Mouse (Mus musculus) macrophage (primary cell): ENCODE results near the gene Usp20. TPM values are rescaled to one million over a fixed set of nuclear protein-coding genes. Genes with fewer than 3 reads are reported as not detected.
A peak's percentile ranks its signal among the peaks of the same experiment; 100 is the strongest.
"Not testable (repeated sequence)": the region's sequence is repeated elsewhere in the genome, so short reads cannot be mapped to it uniquely, and the experiment has no call there.

Experiments used
- H3K27ac ChIP-seq: fragments of 350-480 bp; formaldehyde crosslinking; 2 replicates; pipeline ENCODE4 v1.9.0; 2021
- H3K36me3 ChIP-seq: fragments of 350-480 bp; formaldehyde crosslinking; 2 replicates; pipeline ENCODE4 v1.9.0; 2021; ENCODE audit errors: inconsistent target
- H3K4me3 ChIP-seq: fragments of 350-480 bp; formaldehyde crosslinking; 2 replicates; pipeline ENCODE4 v1.9.0; 2021; ENCODE audit errors: inconsistent target
- H3K79me2 ChIP-seq: fragments of 350-480 bp; formaldehyde crosslinking; 2 replicates; pipeline ENCODE4 v1.9.0; 2021; ENCODE audit errors: inconsistent target
- WGBS: methylation state at CpG from one replicate; pipeline ENCODE4 v1.1.7; 2026; ENCODE audit warnings: inconsistent platforms; ENCODE audit not compliant: missing documents; 5-methylcytosine and 5-hydroxymethylcytosine counted together
- polyA plus RNA-seq: library from polyadenylated mRNA; stranded (reverse); fragments of 250-400 nt; gene quantifications from 3 replicates; pipeline ENCODE4 v1.2.4, GENCODE M21; 2018; ENCODE audit warnings: inconsistent platforms
- total RNA-seq, 78 experiments: library from RNA; depleted of rRNA; stranded (reverse); fragments of 250-400 nt; gene quantifications; 1 replicate in 9 of 78; 2 replicates in 24 of 78; 3 replicates in 43 of 78; 4 replicates in 2 of 78; pipeline ENCODE4 v1.2.4; 2018; ENCODE audit warnings: inconsistent platforms in 56 of 78

The Usp20 gene
- 10 to 100 TPM in 19 of 26 experiments, 1 to 10 TPM in 7; 3.5 to 47.7 (median 21.2) TPM for total RNA-seq (2018; cell fraction: chromatin; rRNA removed)
- total RNA-seq (2018; cell fraction: cytosol; rRNA removed): 1 to 10 TPM; 2.4 to 6.9 (median 4.7) TPM
- 10 to 100 TPM in 13 of 26 experiments, 1 to 10 TPM in 13; 2.6 to 22.3 (median 10.0) TPM for total RNA-seq (2018; cell fraction: nucleus; rRNA removed)
- polyA plus RNA-seq: 2.9 to 4.6 TPM (median 3.1 TPM) in 3 replicates

- peaks cover 11% of the 10 kb centered on the region for H3K79me2 ChIP-seq
- peaks cover 22% of the 10 kb centered on the region; the same call in 1 of the 2 replicates for H3K36me3 ChIP-seq
- WGBS: 0% methylated on average over 66 of the region's 66 CpGs
- H3K27ac ChIP-seq: peak within 1 kb of the TSS; percentile 36
- H3K4me3 ChIP-seq: peak within 1 kb of the TSS; percentile 98
These were observed at the start of gene Usp20, which contains the start of gene BC005624 for GRCm38 (mm10) chr2:30981790-30982513. Usp20 (plus strand) TSS chr2:30982279. BC005624 (minus strand) TSS chr2:30982201.

DNA sequence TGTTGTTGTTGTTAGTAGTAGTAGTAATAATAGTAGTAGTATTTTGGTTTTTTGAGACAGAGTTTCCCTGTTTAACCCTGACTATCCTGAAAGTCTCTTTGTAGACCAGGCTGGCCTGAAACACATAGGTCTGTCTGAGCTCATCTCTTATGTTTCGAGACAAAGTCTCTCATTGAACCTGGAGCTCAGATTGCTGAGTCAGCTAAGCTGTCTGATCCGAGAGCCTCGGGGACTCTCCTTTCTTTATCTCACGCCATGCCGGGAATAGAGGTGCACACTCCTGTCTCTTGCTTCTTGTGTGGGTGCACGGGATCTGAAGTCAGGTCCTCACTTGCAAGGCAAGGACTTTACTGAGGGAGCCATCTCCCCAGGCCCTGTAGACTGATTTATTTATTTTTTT is 49.0 kb upstream of the Usp20 start:
- Histone ChIP-seq H3K4me3 (no peak overlapping the region), H3K27ac (no peak overlapping the region), H3K36me3 (no peaks in the 10 kb centered on the region), H3K79me2 (no peaks in the 10 kb centered on the region)
- 88% methylated on average over 6 of the region's 6 CpGs for WGBS

DNA sequence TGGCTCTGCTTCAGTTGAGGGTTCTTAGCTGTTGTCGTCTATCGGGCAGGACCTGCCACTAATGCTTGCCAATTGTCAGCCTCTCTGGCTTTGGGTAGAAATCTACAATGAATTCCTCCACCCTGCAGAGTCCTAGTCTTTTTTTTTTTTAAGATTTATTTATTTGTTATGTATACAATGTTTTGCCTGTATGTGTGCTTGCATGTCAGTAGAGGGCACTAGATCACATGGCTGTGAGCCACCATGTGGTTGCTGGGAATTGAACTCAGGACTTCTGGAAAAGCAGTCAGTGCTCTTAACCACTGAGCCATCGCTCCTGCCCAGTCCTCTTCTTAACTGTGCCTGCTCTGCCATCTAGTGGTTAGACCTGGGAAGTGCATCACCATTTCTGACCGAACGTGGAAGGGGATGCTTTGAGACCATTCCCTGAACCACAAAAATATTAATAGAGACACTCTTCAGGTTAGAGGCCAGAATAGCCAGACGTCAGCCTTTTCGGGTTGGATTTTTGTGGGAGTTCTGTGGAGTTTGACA is 48.1 kb upstream of the Usp20 start:
- Histone ChIP-seq H3K4me3 (no peak overlapping the region), H3K79me2 (no peaks in the 10 kb centered on the region), H3K36me3 (no peaks in the 10 kb centered on the region), H3K27ac (no peak overlapping the region)
- 28% methylated on average over 7 of the region's 7 CpGs for WGBS

DNA sequence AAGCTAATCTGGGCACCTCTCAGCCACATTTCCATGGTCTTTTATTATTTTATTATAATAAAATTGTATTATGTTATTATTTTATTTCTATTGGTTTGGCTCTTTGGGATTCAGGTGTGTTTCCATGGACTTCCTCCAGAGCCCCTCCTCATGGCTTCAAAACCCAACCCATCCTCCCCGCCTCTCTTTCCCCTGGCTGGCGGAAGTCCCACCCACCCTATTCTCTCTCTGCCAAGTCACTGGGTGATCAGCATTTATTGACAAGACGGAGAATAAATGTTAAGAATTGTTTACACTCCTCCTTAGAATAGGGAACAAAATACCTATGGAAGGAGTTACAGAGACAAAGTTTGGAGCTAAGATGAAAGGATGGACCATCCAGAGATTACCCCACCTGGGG is 45.3 kb upstream of the Usp20 start:
- Histone ChIP-seq H3K27ac (no peak overlapping the region), H3K36me3 (no peaks in the 10 kb centered on the region), H3K4me3 (no peak overlapping the region), H3K79me2 (no peaks in the 10 kb centered on the region)
- WGBS: 81% methylated on average over 3 of the region's 3 CpGs

- WGBS: 79% methylated on average over 7 of the region's 8 CpGs
These were observed 44.3 kb upstream of the Usp20 start for GRCm38 (mm10) chr2:30937731-30938130.

DNA sequence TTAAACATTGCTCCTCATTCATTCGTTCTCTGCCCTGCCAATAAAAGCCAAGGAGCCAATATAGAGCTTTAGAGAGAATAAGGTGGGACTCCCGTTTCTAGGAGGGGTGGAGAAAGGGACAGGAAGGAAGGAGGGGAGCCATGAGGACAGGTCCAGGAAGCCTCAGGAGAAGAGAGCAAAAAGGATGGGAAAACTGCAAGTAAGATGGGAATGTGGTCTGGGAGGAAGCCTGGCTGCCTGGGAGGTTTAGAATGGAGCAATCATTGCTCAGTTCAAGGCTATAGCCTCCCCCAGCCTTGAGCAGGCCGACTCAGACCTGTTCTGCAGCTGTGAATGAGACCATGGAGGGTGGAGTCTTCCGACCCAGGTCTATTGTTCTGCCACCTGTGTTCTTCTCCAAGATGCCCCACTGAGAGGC is 43.5 kb upstream of the Usp20 start:
- 81% methylated on average over 3 of the region's 4 CpGs for WGBS
- Histone ChIP-seq H3K27ac (no peak overlapping the region), H3K4me3 (no peak overlapping the region), H3K79me2 (no peaks in the 10 kb centered on the region), H3K36me3 (no peaks in the 10 kb centered on the region)

More at GRCm38 (mm10) chr2:30937731-30938130, 44.3 kb upstream of the Usp20 start:
- Histone ChIP-seq H3K36me3 (no peaks in the 10 kb centered on the region), H3K4me3 (no peak overlapping the region), H3K79me2 (no peaks in the 10 kb centered on the region), H3K27ac (no peak overlapping the region)

DNA sequence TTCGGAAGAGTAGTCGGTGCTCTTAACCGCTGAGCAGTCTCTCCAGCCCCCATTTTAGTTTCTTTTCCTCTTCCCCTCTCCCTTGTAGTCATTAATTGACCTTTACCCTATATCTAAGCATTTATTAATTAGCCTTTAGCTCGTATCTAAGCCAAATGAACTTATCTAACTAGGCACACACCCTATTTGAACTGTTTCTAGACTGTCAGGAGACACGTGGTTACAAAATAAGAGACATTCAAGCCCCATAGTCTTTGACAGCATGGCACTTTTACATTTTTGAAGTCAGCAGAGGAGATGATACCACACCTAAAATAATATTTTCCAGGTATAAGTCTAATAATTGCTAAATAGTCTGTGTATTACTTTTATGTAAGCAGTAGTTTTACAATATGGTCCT is 40.5 kb upstream of the Usp20 start:
- WGBS: 68% methylated on average over 5 of the region's 5 CpGs
- H3K79me2 ChIP-seq: no peaks in the 10 kb centered on the region
- H3K36me3 ChIP-seq: no peaks in the 10 kb centered on the region
- H3K27ac ChIP-seq: no peak overlapping the region
- no peak overlapping the region for H3K4me3 ChIP-seq

DNA sequence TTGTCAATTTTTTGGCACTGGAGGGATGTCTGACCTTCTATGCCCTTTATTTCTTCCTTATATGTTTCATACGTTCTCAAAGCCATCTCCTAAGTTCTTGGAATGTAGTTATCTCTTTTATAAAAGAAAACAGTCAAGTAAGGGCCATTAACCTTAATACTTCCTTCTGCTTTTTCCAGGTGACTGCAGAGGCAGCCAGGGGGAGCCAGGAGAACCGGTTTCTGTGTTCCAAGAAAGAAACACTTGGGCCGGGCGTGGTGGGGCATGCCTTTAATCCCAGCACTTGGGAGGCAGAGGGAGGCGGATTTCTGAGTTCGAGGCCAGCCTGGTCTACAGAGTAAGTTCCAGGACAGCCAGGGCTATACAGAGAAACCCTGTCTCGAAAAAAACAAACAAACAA is 40.0 kb upstream of the Usp20 start:
- 19% methylated on average over 5 of the region's 7 CpGs for WGBS
- H3K79me2 ChIP-seq, H3K36me3 ChIP-seq: not testable (repeated sequence)
- peak overlapping the region; percentile 39 for H3K4me3 ChIP-seq
- peak overlapping the region; percentile 25 for H3K27ac ChIP-seq

- Histone ChIP-seq H3K27ac (peak overlapping the region; percentile 25), H3K79me2 (no peaks in the 10 kb centered on the region), H3K4me3 (peak overlapping the region; percentile 39), H3K36me3 (no peaks in the 10 kb centered on the region)
- WGBS: 3% methylated on average over 16 of the region's 16 CpGs
These were observed 39.5 kb upstream of the Usp20 start for GRCm38 (mm10) chr2:30942603-30943011.

DNA sequence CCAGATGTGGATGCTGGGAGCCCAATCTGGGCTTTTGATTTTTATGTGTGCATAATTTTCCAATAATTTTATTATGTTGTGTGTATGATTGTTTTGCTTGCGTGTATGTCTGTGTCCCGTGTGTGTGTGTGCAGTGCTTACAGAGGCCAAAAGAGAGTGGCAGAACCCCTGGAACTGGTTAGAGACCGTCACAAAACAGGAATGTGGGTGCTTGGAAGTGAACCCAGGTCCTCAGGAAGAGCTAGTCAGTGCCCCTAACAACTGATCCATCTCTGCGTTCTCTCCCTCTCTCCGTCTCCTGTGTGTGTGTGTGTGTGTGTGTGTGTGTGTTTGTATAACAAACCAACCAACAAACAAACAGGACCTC is 29.6 kb upstream of the Usp20 start:
- H3K4me3 ChIP-seq: no peak overlapping the region
- WGBS: 43% methylated on average over 5 of the region's 5 CpGs
- H3K79me2 ChIP-seq: peaks cover 41% of the 10 kb centered on the region
- 0 out of 2 replicates have a peak overlapping the region, but pooled peaks have one; percentile 13 for H3K27ac ChIP-seq
- peaks cover 17% of the 10 kb centered on the region for H3K36me3 ChIP-seq

- Histone ChIP-seq H3K4me3 (peak within 1 kb of the TSS; percentile 61), H3K79me2 (peaks cover 46% of the 10 kb centered on the region), H3K27ac (0 out of 2 replicates have a peak within 1 kb of the TSS, but pooled peaks have one; percentile 13), H3K36me3 (peaks cover 22% of the 10 kb centered on the region)
- under 1% methylated on average over 60 of the region's 60 CpGs for WGBS
These were observed 29.1 kb upstream of the Usp20 start, which contains the start of gene Tor1b for GRCm38 (mm10) chr2:30952824-30953490. Tor1b (plus strand) TSS chr2:30952959.

DNA sequence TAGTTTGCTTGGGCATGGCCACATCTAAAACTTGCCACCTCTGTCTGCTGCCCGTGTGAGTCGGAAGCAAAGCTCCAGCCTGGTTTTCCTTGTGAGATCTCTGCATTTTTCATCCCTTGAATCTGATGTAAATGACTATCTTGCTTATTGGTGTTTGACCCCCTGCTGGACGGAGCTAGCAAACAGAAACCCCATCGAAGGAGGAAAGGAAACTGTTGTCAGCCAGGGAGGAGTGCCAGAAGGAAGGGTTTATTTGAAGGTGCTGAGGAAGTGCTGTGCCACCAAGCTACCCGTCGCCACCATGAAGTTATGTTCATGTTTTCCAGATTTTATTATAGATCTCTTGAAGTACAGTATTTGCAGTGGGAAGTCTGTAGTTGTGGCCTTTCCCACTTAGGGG is 27.3 kb upstream of the Usp20 start:
- WGBS: 31% methylated on average over 6 of the region's 6 CpGs

DNA sequence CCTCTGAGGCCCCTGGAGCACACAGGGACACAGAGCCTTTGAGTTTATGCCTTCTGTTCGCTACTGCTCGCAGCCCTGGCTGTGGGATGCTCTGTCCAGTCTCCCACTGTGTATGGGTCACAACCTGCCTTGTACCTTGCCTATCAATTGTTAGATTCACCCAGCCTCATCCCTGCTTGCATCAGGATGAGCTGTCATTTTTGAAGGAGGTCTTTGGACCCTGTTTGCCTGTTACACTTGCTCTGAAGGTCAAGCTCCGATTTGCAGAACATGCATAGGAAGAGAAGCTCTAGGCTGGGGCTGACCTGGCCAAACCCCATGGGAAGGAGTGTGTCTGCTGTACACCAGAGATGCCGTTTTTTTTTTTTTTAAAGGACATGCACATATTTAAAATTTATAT is 24.6 kb upstream of the Usp20 start:
- Histone ChIP-seq H3K4me3 (no peak overlapping the region), H3K27ac (no peak overlapping the region), H3K36me3 (peaks cover 67% of the 10 kb centered on the region), H3K79me2 (peaks cover 54% of the 10 kb centered on the region)
- 84% methylated on average over 4 of the region's 4 CpGs for WGBS

More for the DNA sequence above, 27.3 kb upstream of the Usp20 start:
- Histone ChIP-seq H3K4me3 (no peak overlapping the region), H3K36me3 (peaks cover 40% of the 10 kb centered on the region), H3K79me2 (peaks cover 48% of the 10 kb centered on the region), H3K27ac (no peak overlapping the region)

- WGBS: 93% methylated on average over 14 of the region's 14 CpGs
- H3K4me3 ChIP-seq: no peak overlapping the region
- no peak overlapping the region for H3K27ac ChIP-seq
- peaks cover 60% of the 10 kb centered on the region for H3K79me2 ChIP-seq
- H3K36me3 ChIP-seq: peaks cover 79% of the 10 kb centered on the region
These were observed 23.4 kb upstream of the Usp20 start for GRCm38 (mm10) chr2:30958726-30959125.
